Mouse (Mus musculus): ENCODE data around the gene Sdad1.

GRCm38 (mm10) chr5:92323264-92323663, 13.0 kb upstream of the Sdad1 start:
- TF ChIP-seq ZC3H11A (IDR thresholded peaks at IDR 0.05; ENCODE audit: low read depth, low read length) (no peak), CTCF (conservative IDR thresholded peaks at IDR 0.05 in 1 of 2, IDR thresholded peaks at IDR 0.05 in 1 of 2; ENCODE audit: low read depth in 2 of 2, low read length in 2 of 2) (no peak), POLR2A (IDR thresholded peaks at IDR 0.05; ENCODE audit: low read depth, low read length) (no peak), MYC (IDR thresholded peaks at IDR 0.05; ENCODE audit: low read depth, low read length) (no peak), MEF2A (IDR thresholded peaks at IDR 0.05; ENCODE audit: borderline replicate concordance, low read depth, low read length) (no peak), EP300 (IDR thresholded peaks at IDR 0.05; ENCODE audit: low read length) (no peak), USF1 (IDR thresholded peaks at IDR 0.05; ENCODE audit: low read depth, low read length) (no peak), ETS1 (conservative IDR thresholded peaks at IDR 0.05; ENCODE audit: low read depth, low read length) (no peak), USF2 (conservative IDR thresholded peaks at IDR 0.05; ENCODE audit: low read depth, low read length) (no peak), ZKSCAN1 (IDR thresholded peaks at IDR 0.05; ENCODE audit: borderline replicate concordance, low read depth, low read length) (no peak)

Data from CH12.LX (cell line).